Mouse (Mus musculus): ENCODE results near the gene Matn4. TPM values are rescaled to one million over a fixed set of nuclear protein-coding genes. Genes with fewer than 3 reads are reported as not detected.

Gene Matn4
- total RNA-seq, 2 experiments from 2014 or later = 1.2 to 2.3 TPM

DNA sequence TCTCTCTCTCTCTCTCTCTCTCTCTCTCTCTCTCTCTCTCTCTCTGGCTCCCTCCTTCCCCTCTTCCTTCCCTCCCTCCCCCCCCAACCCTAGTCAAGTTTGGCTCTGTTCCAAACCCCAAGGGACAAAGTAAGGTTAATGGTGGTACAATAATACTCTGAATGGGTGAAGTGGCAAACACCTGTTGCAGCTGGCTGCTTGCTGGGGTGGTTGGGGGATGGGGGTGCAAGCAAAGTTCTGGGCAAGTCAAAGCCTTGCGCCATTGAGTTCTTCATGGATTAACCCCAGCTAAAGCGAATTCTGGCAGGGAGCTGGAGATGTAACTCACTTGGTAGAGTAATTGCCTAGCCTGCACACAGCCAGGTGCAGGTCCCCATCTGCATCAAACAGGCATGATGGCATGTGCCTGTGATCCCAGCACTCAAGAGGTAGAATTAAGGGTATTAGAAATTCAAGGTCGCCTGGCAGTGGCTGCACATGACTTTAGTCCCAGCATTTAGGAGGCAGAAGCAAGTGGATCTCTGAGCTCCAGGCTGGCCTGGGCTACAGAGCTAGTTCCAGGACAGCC lies 13.4 kb upstream of the Matn4 start:
- intact Hi-C loops (cut with DNase I) = no loop called here
- no peak for DNase-seq

DNA sequence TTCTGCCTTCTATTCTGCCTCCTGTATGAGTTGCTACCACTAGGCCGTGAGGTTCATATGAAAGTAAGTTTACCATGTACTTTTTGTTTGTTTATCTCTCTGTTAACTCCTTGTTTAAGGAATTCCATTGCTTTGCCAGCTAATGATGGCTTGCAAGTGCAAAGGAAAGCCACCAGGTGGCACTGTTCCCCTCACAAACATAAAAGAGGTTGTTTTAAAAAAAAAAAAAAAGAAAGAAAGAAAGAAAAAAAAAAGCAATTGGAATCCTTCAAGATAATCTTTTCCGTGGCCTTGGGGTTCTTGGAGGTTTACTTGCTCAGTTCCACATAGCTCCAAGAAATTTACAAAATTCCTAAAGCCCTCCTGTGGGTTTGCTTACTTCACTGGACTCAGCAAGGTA lies 12.2 kb upstream of the Matn4 start:
- intact Hi-C loops (cut with DNase I) = loop anchor here (1.0 to 2.0 kb wide), 4 partner anchors 40 to 145 kb away; partner anchors contain the start of genes Sys1 and Wfdc2
- peak in 1 of 2 experiments; percentile 62 for DNase-seq

DNA sequence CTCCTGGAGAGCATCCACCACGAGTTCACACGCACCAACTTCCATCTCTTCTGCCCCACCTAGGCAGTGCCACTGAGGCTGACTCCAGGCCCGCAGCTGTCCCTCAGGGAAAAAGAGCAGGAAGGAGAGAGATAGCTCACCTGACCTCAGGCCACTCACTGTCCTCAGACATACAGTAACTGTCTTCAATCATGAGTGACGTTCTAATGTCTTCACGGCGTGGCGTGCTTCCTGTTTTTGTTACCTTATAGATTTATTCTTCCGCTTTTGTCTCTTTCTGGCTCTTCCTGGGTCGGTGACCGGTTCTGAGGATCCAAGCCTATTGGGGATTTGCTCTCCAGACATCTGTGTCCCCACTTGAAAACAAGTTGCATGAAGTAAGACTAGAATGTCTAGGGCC lies 9.6 kb upstream of the Matn4 start:
- DNase-seq = no peak
- intact Hi-C loops (cut with DNase I) = no loop called here

DNA sequence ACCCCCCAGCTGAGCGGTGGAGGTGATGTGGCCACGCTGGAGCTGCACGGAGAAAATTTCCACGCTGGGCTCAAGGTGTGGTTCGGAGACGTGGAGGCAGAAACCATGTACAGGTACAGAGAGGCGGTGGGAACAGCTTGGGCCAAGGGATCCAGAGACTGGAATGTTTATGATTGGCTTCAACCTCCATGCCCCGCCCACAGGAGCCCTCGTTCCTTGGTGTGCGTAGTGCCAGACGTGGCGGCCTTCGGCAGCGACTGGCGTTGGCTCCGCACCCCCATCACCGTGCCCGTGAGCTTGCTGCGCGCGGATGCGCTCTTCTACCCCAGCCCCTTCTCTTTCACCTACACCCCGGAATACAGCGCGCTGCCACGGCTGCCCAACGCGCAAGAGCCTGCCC lies 9.2 kb upstream of the Matn4 start:
- intact Hi-C loops (cut with DNase I) = no loop called here

DNA sequence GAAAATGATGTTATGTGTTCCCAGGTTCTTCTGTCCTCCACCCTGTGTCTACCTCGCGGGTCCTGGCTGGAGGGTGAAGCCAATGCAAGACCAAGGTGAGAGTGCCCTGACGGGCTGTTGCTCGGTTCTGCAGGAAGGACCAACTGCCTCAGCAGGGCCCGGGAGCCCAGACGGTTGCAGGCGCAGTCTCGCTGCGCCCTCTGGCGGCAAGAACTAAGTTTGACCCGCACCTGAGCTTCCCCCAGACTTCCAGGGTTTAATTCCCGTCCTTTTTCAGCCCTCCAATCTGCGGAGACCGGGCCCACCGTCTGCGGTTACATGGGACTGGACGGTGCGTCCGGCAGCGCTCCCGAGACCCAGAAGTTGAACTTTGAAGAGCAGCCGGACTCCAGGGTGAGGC lies 2.7 kb upstream of the Matn4 start:
- DNase-seq = peak; percentile 66 to 78
- intact Hi-C loops (cut with DNase I) = loop anchor here (1.0 to 2.0 kb wide), 2 partner anchors 273 to 303 kb away; no protein-coding TSS in a partner anchor

More for the DNA sequence above, 9.2 kb upstream of the Matn4 start:
- no peak for DNase-seq

DNA sequence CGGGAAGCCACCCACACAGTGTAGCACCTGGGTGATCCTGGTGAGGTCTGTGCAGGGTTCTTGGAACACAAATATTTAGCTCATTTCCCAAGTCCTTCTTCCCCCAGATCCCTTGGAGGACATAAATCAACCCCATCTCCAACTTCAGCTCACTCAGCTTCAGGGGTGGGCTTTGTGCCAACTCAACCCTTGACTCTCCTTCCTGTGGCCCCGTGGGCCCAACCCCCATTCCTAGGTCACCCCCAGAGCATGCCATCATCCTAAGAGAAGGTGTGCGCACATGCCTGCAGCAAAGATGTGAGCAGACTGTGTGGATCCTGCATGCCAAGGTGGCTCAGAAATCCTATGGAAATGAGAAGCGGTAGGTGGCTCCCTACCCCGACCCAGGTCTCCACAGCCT lies 559 bp upstream of the Matn4 start:
- intact Hi-C loops (cut with DNase I) = no loop called here
- no peak for DNase-seq

DNA sequence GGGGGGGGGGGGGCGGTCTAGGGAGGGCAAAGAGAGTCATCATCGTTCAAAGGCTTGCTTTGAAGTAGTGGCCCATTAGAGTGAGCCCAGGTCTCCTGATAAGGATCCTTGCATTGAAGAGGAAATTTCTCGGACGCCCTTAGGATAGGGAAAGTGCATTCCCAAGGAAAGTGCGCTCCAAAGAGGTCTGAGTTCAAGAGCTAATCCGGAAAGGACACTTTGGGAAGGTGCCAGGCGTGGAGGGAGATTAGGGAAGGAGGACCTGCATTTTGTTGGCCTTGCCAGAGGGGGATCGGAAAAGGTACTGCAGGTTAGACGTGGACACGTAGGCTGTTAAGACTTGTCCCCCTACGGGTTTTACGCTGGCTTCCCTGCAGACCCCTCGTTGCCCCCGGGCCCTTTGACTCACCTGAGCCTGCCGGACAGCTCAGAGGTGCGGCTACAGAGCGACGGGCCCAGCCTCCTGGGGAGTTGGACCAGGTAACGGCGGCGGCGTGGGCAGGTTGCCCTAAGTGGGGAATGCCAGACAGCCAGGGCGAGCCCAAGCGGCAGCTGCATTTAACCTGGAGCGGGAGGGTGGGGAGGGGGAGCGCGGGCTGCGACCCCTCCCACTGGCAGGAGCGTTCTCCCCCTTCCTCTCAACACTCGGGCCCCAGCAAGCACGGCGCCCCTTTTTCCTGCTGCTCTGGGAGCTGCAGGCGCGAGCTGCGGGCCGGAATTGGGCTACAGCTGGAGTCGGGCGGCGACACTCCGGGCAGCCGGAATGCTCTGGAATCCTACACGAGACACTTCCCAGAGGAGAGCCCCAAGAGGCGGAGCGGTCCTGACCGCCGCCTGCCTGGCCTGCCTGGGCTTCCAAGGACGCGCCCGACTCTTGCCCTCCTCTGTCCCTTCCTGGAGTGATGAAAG lies 624 bp downstream of the Matn4 start:
- intact Hi-C loops (cut with DNase I) = no loop called here
- DNase-seq = peak; percentile 63 to 69

DNA sequence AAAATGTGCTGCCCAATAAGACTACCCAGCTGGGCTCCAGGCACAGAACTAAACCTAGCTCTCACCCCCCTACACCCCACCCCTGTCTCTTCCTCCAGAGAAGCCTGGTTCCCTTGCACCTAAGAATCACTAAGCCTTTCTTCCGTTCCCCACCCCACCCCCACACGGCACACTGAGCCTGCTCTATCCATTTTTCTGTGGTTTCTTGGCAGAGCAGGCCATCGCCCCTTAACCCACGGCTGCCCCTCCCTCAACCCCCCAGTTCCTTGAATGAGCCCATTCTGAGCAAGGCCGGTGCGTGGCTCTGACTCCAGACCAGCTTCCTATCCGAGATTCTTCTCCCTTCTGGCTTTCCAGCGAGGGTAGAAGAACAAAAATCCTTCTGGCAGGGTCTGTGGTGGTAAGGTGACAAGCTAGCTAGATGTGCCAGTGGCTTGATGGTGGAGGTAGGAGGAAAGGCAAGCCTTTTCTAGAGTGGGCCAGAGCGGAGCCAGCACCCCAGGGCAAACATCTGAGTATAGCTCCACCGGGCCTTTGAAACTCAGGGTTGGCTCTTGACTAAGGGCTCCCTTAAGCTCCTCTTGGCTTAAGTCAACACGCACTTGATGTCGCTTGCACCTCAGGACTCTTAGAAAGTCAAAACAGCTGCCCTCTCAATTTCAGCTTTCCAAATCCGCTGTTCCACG lies 1.4 kb downstream of the Matn4 start:
- DNase-seq = no peak
- intact Hi-C loops (cut with DNase I) = no loop called here

DNA sequence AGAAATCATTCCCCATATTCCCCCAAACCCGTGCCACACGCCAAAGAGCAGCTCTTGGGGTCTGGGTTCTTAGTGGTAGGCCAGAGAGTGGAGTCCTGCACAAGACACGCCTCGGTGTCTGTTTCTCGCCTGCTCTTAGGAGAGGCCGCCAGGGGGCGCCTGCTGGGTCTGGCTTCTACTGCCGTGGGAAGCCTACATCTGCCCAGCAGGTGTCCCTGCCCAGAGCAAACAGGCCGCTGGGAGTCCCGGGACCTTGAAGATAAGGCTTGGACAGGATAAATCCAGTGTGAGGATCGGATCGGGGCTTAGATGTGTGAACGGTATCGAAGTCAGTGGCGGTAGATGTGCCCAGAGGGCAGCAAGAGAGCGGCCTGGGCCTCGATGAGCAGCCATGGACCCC lies 2.1 kb downstream of the Matn4 start, which contains the start of gene Rbpjl:
Gene Rbpjl, plus strand, starts transcription at position 236 of the 400 bp plus-strand sequence.
- intact Hi-C loops (cut with DNase I) = no loop called here
- peak; percentile 69 to 83 for DNase-seq

DNA sequence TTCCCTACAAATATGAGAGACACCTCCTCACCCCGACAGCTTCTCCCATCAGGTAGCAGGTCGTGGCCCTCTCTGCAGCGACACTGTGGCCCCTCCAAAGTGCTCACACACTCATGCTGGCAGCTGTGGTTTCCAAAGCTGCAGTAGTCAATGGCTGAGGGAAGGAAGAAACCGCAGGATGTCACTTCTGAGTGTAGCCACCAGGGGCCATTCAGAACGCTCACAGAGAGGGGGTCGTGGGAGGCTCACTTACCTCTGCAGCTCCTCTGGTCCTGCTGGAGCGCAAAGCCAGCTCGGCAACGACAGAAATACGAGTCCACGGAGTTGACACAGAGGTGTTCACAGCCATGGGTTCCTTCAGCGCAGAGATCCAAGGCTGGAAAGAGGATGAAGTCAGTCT lies 8.0 kb downstream of the Matn4 start:
- intact Hi-C loops (cut with DNase I) = no loop called here
- no peak for DNase-seq

DNA sequence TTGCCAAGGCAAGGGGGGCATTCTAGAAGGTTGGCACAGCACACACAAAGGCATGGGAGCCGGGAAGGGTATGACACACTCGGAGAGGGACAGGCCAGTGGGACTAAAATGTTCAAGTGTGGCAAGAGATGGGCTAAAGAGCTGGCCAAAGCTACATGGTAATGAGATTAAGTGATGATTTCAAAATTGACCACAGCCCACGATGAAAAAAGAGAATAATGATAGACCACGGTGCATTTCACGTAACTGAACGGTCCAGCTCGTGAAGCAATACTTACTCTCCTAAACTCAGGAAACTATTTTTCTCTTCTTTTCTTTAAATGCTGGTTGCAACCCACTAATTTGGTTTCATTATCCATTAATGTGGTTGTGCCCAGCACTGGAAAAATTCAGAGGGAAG lies 8.9 kb downstream of the Matn4 start:
- intact Hi-C loops (cut with DNase I) = no loop called here
- DNase-seq = no peak

DNA sequence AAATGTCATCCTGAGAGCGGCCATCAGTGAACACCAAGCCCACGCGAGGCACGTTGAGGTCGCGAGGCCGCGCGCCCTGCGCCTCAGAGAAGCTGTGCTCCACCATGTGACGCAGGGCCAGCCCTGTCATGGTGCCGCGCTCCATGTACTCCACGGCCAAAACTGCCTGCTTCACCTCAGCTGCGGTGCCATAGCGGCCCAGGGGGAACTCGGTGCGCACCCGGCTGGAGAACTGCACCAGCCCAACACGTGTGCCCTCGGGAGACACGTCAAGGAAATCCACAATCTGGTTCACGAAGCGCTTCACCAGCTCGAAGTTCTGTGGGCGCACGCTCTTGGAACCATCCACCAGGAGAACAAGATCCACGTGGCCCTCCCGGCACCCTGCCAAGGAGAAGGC lies 11.8 kb downstream of the Matn4 start:
- DNase-seq = no peak
- intact Hi-C loops (cut with DNase I) = no loop called here

DNA sequence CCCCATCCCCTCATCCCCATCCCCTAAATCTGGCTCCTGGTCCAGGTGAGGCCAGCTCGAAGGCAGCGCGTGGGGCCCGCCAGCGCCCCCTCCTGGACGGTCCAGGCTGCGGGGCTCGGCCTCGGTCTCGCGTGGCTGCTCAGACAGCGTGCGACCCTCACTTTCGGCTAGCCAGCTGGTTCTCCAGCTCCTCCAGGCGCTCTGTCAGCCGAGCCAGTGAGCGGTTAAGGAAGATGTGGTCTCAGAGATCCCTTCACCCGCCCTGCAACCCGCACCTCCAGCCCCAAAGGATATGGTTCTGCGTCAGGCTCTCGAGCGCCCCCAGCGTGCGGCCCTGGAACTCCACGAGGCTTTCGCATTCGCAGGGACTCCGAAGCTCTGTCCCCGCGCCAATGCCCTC lies 15.5 kb downstream of the Matn4 start:
- intact Hi-C loops (cut with DNase I) = loop anchor here (5.0 kb wide), 2 partner anchors 257 to 287 kb away; no protein-coding TSS in a partner anchor
- peak; percentile 86 to 90 for DNase-seq

DNA sequence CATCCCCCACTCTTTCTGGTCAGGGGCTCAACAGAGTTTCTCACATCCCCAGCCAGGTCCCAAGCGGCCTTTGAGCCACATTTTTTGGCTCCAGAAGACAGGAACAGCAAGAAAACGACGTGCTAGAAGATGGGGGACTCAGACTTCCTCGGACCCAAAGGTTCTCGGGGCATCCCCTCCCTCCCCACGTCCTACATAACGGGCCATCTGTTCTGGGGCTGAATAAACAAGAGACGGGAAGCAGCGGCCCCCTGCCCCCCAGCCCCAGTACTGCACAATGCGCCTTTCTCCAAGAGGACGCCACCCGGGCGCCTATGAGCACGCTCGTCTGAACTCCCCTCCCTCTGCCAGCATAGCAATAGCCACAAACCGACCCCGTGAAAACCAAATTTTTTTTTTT lies 15.9 kb downstream of the Matn4 start, which contains the start of gene Slpi:
Gene Slpi, minus strand, starts transcription at position 76 of the 400 bp plus-strand sequence.
- intact Hi-C loops (cut with DNase I) = loop anchor here (5.0 kb wide), 2 partner anchors 257 to 287 kb away; no protein-coding TSS in a partner anchor
- no peak for DNase-seq

DNA sequence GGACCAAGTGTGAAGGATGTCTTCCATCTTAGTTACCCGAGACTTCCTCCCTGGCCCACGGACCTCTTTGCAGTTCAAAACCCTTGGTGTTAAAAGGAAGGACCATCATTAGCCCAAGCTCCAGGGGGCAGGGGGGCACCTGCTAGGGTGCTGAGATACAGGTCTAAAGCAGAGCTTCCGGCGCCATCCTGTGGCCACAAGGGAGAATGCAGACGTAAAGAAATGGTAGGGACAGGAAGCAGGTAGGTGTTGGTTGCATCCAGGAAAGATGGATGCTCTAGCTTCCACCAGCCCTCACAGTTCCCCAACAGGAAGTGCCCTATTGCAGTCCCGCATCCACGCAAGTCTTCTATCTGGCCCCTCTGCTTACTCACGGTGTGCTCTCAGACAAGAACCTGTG lies 18.0 kb downstream of the Matn4 start:
- intact Hi-C loops (cut with DNase I) = loop anchor here (5.0 kb wide), 2 partner anchors 255 to 285 kb away; no protein-coding TSS in a partner anchor
- no peak for DNase-seq

DNA sequence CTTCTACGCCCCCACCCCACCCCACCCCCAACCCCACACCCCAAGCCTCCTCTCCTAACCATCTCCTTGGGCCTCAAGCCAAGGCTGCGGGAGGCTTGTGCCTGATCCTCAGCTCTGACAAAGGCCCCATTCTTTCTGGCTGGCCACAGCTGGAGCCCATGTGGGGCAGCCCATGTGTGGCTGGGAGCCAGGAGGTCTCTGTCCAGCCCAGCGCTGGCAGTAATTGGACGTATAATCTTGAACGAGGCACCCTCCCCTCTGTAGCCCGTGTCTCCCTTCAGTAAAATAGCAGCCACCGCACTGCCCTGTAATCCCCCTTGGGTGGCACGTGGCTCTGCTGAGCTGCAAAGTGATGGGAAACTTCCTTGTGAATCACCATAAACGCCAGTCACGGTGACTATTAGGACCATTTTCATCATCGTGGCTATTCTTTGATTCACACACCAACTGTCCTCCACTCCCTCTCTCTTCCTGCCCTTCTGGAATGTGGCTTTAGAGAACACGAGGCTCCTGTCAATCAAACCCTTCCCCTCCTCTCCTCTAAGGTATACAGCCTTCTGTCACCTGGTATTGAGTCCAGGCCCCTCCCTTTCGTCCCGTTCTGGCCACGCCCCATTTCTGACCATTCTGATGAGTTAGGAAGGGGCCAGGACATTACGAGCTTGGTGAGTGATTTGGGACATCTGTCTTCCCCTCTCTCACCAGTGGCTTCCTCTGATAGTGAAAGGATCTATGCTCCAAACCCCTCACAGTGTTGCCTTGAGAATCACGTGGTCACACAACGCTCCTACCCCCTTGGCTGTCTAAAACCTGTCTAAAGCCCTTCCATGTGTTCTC lies 18.8 kb downstream of the Matn4 start:
- intact Hi-C loops (cut with DNase I) = loop anchor here (5.0 kb wide), 2 partner anchors 254 to 284 kb away; no protein-coding TSS in a partner anchor
- no peak for DNase-seq

DNA sequence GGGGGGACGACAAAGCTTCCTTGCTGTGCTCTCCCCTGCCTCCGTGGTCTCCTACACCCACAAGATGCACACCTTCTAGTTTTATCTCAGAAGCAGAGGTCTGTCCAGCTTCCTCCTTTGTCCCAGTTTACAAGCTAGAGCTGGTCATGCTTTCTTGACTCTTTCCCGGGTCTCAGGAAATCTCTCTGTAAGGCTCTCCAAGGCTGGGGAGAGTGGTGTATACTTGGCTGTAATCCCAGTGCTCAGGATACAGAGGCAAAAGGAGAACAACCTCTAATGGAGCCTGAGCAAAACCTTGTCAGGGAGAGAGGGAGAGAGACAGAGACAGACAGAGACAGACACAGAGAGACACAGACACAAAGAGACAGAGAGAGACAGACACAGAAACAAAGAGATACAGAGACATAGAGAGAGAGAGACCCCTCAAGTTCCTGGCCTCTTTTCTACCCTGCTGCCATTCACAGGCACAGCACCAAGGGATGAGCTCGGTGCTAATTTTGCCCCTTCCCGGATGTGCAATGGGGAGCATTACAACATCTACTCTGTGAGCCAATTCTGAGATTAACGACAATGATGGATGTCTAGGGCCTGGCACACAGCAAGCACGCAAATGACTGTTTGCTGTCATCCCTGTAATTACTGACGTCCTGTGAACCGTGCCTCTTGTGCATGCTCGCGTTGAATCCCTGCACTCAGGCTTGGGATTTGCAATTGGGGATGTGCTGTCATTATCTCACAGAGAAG lies 21.1 kb downstream of the Matn4 start:
- intact Hi-C loops (cut with DNase I) = no loop called here
- no peak for DNase-seq

DNA sequence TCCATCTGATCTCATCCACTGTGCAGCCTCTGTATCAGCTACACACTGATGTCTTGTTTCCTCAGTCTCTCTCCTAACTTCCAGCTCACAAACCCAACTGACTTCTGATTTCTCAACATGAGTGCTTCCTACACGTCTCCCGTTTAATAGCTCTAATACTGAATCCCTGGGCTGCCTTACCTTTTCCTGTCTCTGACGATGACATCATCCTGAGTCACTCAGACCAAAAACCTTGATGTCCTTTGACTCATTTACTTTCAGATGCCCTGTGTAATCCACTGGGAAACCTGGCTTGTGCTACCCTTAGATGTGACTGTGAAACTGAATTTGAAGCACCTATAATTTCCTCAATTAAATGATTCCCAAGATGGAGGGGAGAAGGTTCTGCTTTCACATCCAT lies 22.0 kb downstream of the Matn4 start:
- intact Hi-C loops (cut with DNase I) = no loop called here
- no peak for DNase-seq

DNA sequence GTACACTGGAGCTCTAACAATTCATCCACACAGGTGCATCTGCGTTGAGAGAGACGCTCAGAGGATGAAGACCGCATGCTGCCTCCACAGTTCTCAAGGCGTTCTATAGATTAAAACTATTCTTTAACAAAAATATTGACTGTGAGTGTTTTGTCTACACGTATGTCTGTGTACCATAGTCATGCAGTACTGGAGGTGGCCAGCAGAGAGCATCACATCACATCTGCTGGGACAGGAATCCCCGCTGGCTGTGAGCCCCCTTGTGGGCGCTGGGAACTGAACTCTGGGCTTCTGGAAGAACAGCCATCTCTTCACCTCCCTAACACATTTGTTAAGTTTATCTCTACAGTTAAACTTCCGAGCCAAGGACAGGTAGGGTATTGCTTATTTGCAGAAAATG lies 23.2 kb downstream of the Matn4 start:
- intact Hi-C loops (cut with DNase I) = no loop called here
- DNase-seq = no peak
